Mouse (Mus musculus) G1E-ER4 (cell line): ENCODE data around the gene Prelid3b. TPM values are rescaled to one million over a fixed set of nuclear protein-coding genes. Genes with fewer than 3 reads are reported as not detected.

Experiments used
- GATA1 ChIP-seq: IDR thresholded peaks from one replicate; pipeline ENCODE4 v1.8.0; 2012; ENCODE audit warnings: low read length, inconsistent platforms
- polyA plus RNA-seq: library from polyadenylated mRNA; stranded (reverse); fragments of >175 nt; gene quantifications from 2 replicates; pipeline ENCODE4 v1.2.3, GENCODE M21; 2012

Prelid3b gene
- 35.2 and 51.9 TPM in 2 replicates for polyA plus RNA-seq

- TF ChIP-seq GATA1, result no peak
Observed at GRCm38 (mm10) chr2:174472818-174473549, at the start of gene Prelid3b. Prelid3b (minus strand) TSS chr2:174473081.

- TF ChIP-seq GATA1, result no peak
Observed at GRCm38 (mm10) chr2:174522134-174522533, 49.3 kb upstream of the Prelid3b start.

DNA sequence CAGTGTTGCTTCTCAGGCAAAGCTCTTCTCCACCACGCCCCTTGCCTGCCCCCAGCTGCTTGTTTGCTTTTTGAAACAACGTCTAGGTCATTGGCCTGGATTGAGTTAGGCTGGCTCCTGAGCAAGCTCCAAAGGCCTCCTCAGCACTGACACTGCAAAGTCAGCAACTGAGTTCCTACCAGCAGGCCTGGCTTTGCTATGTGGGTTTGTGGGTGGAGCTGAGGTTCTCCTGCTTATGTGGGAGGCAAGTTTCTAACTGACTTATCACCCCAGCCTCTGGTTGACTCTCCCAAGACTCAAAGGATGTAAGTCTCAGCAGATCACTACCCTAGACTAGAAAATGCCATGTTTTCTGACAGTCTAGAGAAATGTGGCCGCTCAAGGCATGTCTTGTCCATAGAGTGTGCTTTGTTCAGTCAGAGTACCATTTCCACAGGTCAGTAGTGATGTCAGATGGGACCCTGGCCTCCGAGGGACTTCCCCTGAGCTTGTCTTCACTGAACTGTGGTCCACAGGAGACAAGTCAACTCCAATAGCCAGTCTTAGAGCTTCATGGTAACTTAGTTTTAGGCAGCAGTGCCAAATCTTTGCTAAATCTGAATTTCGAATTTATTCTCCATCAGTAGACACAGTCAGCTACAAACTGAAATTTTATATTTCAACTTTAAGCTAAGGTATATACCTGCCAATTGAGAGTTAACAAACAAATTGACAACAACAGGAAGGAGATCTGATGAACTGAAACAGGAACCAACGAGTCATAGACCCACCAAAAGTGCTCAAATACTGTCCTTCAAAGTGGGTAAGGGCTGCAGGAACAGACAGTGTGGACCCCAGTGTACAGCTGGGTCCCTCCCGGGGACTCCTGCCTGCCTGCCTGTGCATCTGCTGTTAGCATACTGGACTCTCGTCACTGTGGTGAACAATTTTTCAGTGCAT is 44.5 kb upstream of the Prelid3b start:
- TF ChIP-seq GATA1, result no peak

DNA sequence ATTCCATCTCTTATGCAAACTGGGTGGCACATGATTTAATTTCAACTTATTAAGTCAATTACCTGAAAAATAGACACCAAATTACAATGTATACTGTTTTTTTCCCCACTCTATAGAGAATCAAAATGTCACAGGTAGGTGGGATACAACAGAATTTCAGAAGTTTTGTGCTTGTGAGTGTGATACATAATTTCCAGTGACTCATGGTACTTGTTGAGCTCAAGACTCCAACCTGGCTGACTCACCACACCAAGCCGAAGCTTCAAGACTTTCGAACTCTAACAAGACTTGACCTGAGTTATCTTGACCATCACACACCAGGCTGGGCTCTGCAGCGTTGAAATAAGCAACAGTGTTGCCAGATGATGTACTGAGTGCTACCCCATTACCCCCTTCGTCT is 42.0 kb upstream of the Prelid3b start:
- no peak for TF ChIP-seq GATA1

GRCm38 (mm10) chr2:174513827-174514226 is 40.9 kb upstream of the Prelid3b start:
- TF ChIP-seq GATA1, result no peak

DNA sequence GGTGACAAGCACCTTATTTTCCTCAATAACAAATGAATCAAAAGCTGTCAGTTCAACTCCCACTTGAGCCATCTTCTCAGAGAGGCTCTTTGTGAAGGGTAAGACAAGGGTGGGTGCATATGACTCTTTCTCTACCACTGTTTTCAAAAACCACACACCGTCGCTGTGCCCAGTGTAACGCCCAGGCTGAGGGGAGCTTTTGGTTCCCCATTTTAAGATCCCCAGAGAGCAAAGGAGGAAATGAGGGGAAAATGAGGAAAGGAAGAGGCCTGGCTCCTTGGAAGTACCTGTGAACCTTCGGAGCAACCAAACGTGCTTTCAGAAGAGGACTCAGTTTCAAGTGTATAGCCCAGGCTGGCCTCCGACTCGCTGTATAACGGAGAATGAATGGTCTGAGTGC is 36.9 kb upstream of the Prelid3b start:
- no peak for TF ChIP-seq GATA1

DNA sequence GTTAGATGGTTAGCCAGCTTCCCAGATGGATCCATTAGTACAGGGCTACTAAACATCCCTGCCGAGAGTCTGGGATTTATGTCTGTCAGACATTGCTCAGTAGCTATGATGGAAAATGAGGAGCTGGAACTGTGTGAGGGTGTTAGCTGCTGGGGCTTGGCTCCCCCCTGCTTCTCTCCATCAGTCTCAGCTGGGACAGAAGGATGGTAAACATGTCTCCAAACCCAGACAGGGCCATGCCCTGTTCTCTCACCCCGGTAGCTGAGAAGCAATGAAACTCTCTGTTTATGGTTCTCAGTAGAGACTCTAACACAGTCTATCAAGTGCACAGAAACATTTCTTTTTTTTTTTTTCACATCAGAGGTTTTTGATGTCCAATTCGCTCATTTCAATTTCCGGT is 35.1 kb upstream of the Prelid3b start:
- no peak for TF ChIP-seq GATA1

- TF ChIP-seq GATA1, result no peak
Observed at GRCm38 (mm10) chr2:174502831-174503460, 30.1 kb upstream of the Prelid3b start.

GRCm38 (mm10) chr2:174502321-174502720 is 29.4 kb upstream of the Prelid3b start:
- TF ChIP-seq GATA1, result no peak

DNA sequence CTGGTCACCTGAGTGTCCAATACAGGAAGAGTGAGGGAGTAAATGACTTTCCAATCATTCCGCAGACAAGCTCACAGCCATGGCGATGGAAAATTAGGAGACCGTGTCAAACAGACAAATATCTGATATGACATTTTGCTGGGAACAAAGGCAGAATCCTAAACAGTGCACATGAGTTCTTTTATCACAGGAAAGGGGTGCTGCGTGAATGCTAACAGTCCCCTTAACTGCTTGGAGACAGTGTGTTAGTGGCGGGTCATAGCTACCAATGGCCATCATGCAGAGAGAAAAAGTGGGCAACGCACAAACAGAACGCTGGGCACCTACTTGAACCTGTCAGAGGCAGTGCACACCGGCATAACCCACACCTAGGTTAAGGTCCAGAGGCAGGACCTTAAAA is 28.6 kb upstream of the Prelid3b start:
- TF ChIP-seq GATA1, result no peak

GRCm38 (mm10) chr2:174500814-174501503 is 28.1 kb upstream of the Prelid3b start:
- TF ChIP-seq GATA1, result no peak

DNA sequence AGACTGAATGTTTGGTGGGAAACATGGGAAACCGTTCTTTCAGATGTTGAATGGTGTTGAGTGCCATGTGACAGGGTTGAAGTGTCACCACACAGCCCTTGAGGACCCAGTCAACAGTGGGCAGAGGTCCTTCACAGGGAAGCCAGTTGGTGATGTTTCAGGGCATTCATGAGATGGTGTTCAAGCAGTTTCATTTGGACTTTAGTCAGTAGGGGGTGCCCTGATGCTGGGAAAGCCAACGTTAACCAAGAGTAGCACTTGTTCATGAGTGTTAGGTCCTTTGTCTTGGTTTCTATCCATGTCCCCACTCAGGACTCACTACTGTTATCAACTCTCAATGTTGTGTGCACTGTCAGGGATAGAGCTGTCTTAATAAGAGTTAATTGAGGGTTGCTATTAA is 20.0 kb upstream of the Prelid3b start:
- no peak for TF ChIP-seq GATA1

DNA sequence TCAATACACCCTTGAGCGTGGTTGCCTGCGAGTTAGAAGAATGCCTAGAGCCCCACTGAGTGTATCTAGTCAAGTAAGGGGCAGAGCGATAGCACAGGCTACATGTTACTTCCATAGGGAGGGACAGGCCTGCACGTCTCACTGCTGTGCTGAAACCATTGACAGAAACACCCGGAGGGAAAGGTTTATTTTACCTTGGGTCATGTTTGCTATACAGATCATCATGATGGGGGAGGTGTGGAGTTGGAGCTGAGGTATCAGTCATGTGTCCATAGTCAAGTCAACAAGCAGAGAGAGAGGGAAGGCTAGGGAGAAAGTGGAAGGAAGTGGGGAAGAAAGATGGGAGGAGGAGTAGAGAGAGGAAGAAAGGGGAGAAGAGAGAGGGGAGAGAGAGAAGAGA is 14.1 kb upstream of the Prelid3b start:
- no peak for TF ChIP-seq GATA1

DNA sequence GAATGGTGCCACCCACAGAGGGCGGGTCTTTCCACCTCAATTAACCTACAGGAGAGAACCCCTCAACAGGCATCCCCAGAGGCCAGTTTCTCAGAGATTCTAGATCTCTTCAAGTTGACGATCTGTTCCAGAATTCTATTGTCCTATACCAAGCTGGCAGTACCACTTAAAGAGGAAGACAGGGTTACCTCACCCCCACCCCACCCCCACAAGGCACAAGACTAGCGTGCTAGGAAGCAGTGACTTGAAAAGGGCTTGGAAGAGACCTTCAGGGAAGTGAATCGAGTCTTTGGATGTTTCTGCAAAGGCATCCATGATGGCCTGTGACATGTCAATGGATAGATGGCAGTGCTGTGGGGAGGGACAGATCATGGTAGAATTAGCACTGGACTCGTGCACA is 5.9 kb upstream of the Prelid3b start:
- no peak for TF ChIP-seq GATA1

GRCm38 (mm10) chr2:174477543-174478319 is 4.8 kb upstream of the Prelid3b start:
- TF ChIP-seq GATA1, result no peak
